Mouse (Mus musculus): ENCODE measurements around the gene Klhl5. TPM values are rescaled to one million over a fixed set of nuclear protein-coding genes. Genes with fewer than 3 reads are reported as not detected.

Klhl5 gene
- polyA plus RNA-seq, 1 experiment from 2014 or later = 13.3 TPM

- no peak for ATAC-seq (replicated peaks; ENCODE audit: insufficient number of reproducible peaks, low FRiP score, low TSS enrichment)
- H3K4me3 ChIP-seq (ENCODE audit: low read depth, low read length) = no peak within 1 kb of the TSS
- H3K36me3 ChIP-seq (ENCODE audit: control insufficient read depth, insufficient read depth, low read length) = no peaks in the 10 kb centered on the region
- H3K27me3 ChIP-seq (ENCODE audit: control insufficient read depth, insufficient read depth, low read length) = no peaks in the 10 kb centered on the region
- H3K27ac ChIP-seq (ENCODE audit: low read depth, low read length) = no peak within 1 kb of the TSS
- H3K4me1 ChIP-seq (ENCODE audit: control insufficient read depth, insufficient read depth, low read length) = no peaks in the 10 kb centered on the region
- no peaks in the 10 kb centered on the region for H3K9me3 ChIP-seq (replicated peaks; ENCODE audit: control insufficient read depth, low read length)
- H3K9ac ChIP-seq (ENCODE audit: low read depth, low read length) = no peak within 1 kb of the TSS
- no peak within 1 kb of the TSS for H3K4me2 ChIP-seq
- 70% methylated on average over 5 of the region's 5 CpGs for WGBS (ENCODE audit: insufficient replicate concordance)
Measured at GRCm38 (mm10) chr5:65091921-65092320, 15.4 kb upstream of the Klhl5 start, which contains the start of gene Tmem156. Tmem156 (minus strand) TSS chr5:65092132.

- no peak overlapping the region for H3K4me3 ChIP-seq (ENCODE audit: low read depth, low read length)
- no peaks in the 10 kb centered on the region for H3K36me3 ChIP-seq (ENCODE audit: control insufficient read depth, insufficient read depth, low read length)
- H3K9me3 ChIP-seq (replicated peaks; ENCODE audit: control insufficient read depth, low read length) = no peaks in the 10 kb centered on the region
- ATAC-seq (replicated peaks; ENCODE audit: insufficient number of reproducible peaks, low FRiP score, low TSS enrichment) = no peak
- no peak overlapping the region for H3K4me2 ChIP-seq
- H3K27me3 ChIP-seq (ENCODE audit: control insufficient read depth, insufficient read depth, low read length) = no peaks in the 10 kb centered on the region
- H3K27ac ChIP-seq (ENCODE audit: low read depth, low read length) = no peak overlapping the region
- no peak overlapping the region for H3K9ac ChIP-seq (ENCODE audit: low read depth, low read length)
- H3K4me1 ChIP-seq (ENCODE audit: control insufficient read depth, insufficient read depth, low read length) = no peaks in the 10 kb centered on the region
Measured at GRCm38 (mm10) chr5:65093769-65094168, 13.6 kb upstream of the Klhl5 start.

DNA sequence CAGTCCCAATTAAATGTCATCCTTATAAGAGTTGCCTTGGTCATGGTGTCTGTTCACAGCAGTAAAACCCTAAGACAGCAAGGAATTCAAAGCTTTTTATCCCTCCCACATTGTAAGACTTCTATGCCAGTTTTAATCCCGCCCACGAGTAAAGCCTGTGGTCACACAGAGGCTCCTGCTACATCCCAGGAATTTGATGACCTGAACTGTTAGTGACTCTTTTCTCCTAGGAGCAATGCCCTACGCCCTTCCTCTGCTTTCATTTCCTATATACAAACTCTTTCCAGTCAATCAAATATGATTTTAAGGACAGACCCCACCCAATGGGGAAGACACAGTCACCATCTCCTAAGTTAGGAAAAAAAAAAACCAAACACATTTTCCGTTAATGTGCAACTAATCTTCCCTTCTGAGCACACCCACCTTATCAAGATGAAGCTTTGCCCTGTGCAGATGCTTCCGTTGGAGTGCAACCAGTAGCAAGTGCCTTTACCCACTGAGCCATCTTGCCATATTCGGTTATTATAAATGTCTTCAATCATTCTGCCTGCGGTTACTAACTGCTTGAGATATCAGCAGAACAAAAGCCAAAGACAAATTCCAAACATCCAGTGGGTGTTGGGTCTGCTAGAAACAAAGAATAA, 12.3 kb upstream of the Klhl5 start:
- 82% methylated on average over 7 of the region's 7 CpGs for WGBS (ENCODE audit: insufficient replicate concordance)
- Histone ChIP-seq H3K9ac (ENCODE audit: low read depth, low read length) (no peak overlapping the region), H3K4me1 (ENCODE audit: control insufficient read depth, insufficient read depth, low read length) (no peaks in the 10 kb centered on the region), H3K4me2 (no peak overlapping the region), H3K36me3 (ENCODE audit: control insufficient read depth, insufficient read depth, low read length) (no peaks in the 10 kb centered on the region), H3K27ac (ENCODE audit: low read depth, low read length) (no peak overlapping the region), H3K9me3 (replicated peaks; ENCODE audit: control insufficient read depth, low read length) (no peaks in the 10 kb centered on the region), H3K27me3 (ENCODE audit: control insufficient read depth, insufficient read depth, low read length) (no peaks in the 10 kb centered on the region), H3K4me3 (ENCODE audit: low read depth, low read length) (no peak overlapping the region)
- no peak for ATAC-seq (replicated peaks; ENCODE audit: insufficient number of reproducible peaks, low FRiP score, low TSS enrichment)

DNA sequence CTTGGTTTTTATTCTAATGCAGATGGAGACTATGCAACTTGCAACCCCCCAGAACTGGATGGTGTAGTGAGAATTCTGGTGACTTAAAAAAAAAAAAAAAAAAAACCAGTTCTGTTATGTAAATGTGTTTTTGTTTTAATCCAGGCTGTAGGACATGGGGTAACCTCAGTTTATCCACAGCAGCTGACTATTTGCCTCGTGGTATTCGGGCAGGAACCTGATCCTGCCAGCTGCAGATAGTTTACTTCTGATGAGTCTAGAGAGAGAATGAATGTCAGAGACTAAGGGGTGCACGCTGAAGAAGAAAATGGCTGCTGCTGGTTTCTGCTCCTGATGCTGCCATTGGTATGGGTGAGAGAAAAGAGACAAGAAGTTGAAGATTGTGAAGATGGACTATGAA, 11.3 kb upstream of the Klhl5 start:
- H3K27ac ChIP-seq (ENCODE audit: low read depth, low read length) = no peak overlapping the region
- no peak for ATAC-seq (replicated peaks; ENCODE audit: insufficient number of reproducible peaks, low FRiP score, low TSS enrichment)
- H3K4me2 ChIP-seq = no peak overlapping the region
- H3K9me3 ChIP-seq (replicated peaks; ENCODE audit: control insufficient read depth, low read length) = no peaks in the 10 kb centered on the region
- H3K4me3 ChIP-seq (ENCODE audit: low read depth, low read length) = no peak overlapping the region
- no peaks in the 10 kb centered on the region for H3K4me1 ChIP-seq (ENCODE audit: control insufficient read depth, insufficient read depth, low read length)
- H3K9ac ChIP-seq (ENCODE audit: low read depth, low read length) = no peak overlapping the region
- H3K36me3 ChIP-seq (ENCODE audit: control insufficient read depth, insufficient read depth, low read length) = no peaks in the 10 kb centered on the region
- WGBS (ENCODE audit: insufficient replicate concordance) = 75% methylated on average over 3 of the region's 3 CpGs
- no peaks in the 10 kb centered on the region for H3K27me3 ChIP-seq (ENCODE audit: control insufficient read depth, insufficient read depth, low read length)

GRCm38 (mm10) chr5:65096805-65097204, 10.5 kb upstream of the Klhl5 start:
- H3K36me3 ChIP-seq (ENCODE audit: control insufficient read depth, insufficient read depth, low read length) = no peaks in the 10 kb centered on the region
- H3K9ac ChIP-seq (ENCODE audit: low read depth, low read length) = no peak overlapping the region
- H3K4me2 ChIP-seq = no peak overlapping the region
- no peak for ATAC-seq (replicated peaks; ENCODE audit: insufficient number of reproducible peaks, low FRiP score, low TSS enrichment)
- H3K4me3 ChIP-seq (ENCODE audit: low read depth, low read length) = no peak overlapping the region
- WGBS (ENCODE audit: insufficient replicate concordance) = 67% methylated on average over 3 of the region's 3 CpGs
- no peaks in the 10 kb centered on the region for H3K27me3 ChIP-seq (ENCODE audit: control insufficient read depth, insufficient read depth, low read length)
- no peaks in the 10 kb centered on the region for H3K9me3 ChIP-seq (replicated peaks; ENCODE audit: control insufficient read depth, low read length)
- no peak overlapping the region for H3K27ac ChIP-seq (ENCODE audit: low read depth, low read length)
- H3K4me1 ChIP-seq (ENCODE audit: control insufficient read depth, insufficient read depth, low read length) = peaks cover 2% of the 10 kb centered on the region

DNA sequence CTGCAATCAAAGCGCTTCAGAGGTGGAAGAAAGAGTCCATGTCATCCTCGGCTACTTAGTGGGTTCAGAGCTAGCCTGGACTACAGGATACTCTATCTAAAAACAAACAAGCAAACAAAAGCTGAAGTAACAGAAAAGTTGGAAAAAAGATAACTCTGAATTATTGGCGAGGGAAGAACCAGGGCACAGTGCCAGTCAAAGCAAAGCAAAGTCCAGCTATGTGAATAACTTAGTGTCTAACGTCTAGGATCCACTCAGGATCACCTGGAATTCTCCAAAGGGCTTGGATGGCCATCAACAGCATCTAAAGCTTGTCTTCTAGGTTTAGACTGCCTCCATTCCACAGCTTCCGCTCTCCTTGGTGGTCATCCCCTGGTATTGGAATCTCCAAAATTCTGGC, 9.9 kb upstream of the Klhl5 start:
- 67% methylated on average over 5 of the region's 5 CpGs for WGBS (ENCODE audit: insufficient replicate concordance)
- H3K4me1 ChIP-seq (ENCODE audit: control insufficient read depth, insufficient read depth, low read length) = peaks cover 8% of the 10 kb centered on the region

GRCm38 (mm10) chr5:65100002-65100401, 7.3 kb upstream of the Klhl5 start:
- WGBS (ENCODE audit: insufficient replicate concordance) = 84% methylated on average over 11 of the region's 11 CpGs
- H3K4me2 ChIP-seq = no peak overlapping the region
- no peak overlapping the region for H3K4me3 ChIP-seq (ENCODE audit: low read depth, low read length)
- peaks cover 13% of the 10 kb centered on the region for H3K4me1 ChIP-seq (ENCODE audit: control insufficient read depth, insufficient read depth, low read length)
- no peaks in the 10 kb centered on the region for H3K27me3 ChIP-seq (ENCODE audit: control insufficient read depth, insufficient read depth, low read length)
- ATAC-seq (replicated peaks; ENCODE audit: insufficient number of reproducible peaks, low FRiP score, low TSS enrichment) = no peak
- no peak overlapping the region for H3K9ac ChIP-seq (ENCODE audit: low read depth, low read length)
- H3K27ac ChIP-seq (ENCODE audit: low read depth, low read length) = no peak overlapping the region
- H3K9me3 ChIP-seq (replicated peaks; ENCODE audit: control insufficient read depth, low read length) = no peaks in the 10 kb centered on the region
- H3K36me3 ChIP-seq (ENCODE audit: control insufficient read depth, insufficient read depth, low read length) = no peaks in the 10 kb centered on the region

More for the DNA sequence above, 9.9 kb upstream of the Klhl5 start:
- ATAC-seq (replicated peaks; ENCODE audit: insufficient number of reproducible peaks, low FRiP score, low TSS enrichment) = no peak
- no peak overlapping the region for H3K27ac ChIP-seq (ENCODE audit: low read depth, low read length)
- no peak overlapping the region for H3K4me2 ChIP-seq
- H3K27me3 ChIP-seq (ENCODE audit: control insufficient read depth, insufficient read depth, low read length) = no peaks in the 10 kb centered on the region
- no peaks in the 10 kb centered on the region for H3K36me3 ChIP-seq (ENCODE audit: control insufficient read depth, insufficient read depth, low read length)
- H3K4me3 ChIP-seq (ENCODE audit: low read depth, low read length) = no peak overlapping the region
- no peaks in the 10 kb centered on the region for H3K9me3 ChIP-seq (replicated peaks; ENCODE audit: control insufficient read depth, low read length)
- H3K9ac ChIP-seq (ENCODE audit: low read depth, low read length) = no peak overlapping the region

DNA sequence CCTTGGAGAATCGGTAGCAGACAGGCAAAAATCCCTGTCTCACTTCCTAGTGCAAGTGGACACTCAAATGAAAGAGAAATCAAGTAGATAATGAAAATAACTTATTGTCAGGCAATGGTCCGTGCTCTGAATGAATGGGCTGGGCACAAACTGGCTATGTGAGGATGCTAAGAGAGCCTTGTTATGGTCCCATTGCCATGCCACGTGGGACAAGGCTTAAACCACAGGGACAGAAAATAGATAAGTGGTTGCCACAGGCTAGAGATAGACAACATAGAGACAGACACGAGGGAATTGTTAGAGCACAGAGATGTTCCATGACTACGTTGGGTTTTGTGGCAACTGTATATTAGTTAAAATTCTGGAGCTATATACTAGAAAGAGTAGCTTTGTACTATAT, 6.1 kb upstream of the Klhl5 start:
- Histone ChIP-seq H3K27me3 (ENCODE audit: control insufficient read depth, insufficient read depth, low read length) (no peaks in the 10 kb centered on the region), H3K4me3 (ENCODE audit: low read depth, low read length) (no peak overlapping the region), H3K4me1 (ENCODE audit: control insufficient read depth, insufficient read depth, low read length) (peaks cover 13% of the 10 kb centered on the region), H3K4me2 (no peak overlapping the region), H3K36me3 (ENCODE audit: control insufficient read depth, insufficient read depth, low read length) (no peaks in the 10 kb centered on the region), H3K9ac (ENCODE audit: low read depth, low read length) (no peak overlapping the region), H3K27ac (ENCODE audit: low read depth, low read length) (no peak overlapping the region), H3K9me3 (replicated peaks; ENCODE audit: control insufficient read depth, low read length) (no peaks in the 10 kb centered on the region)
- no peak for ATAC-seq (replicated peaks; ENCODE audit: insufficient number of reproducible peaks, low FRiP score, low TSS enrichment)
- 70% methylated on average over 5 of the region's 5 CpGs for WGBS (ENCODE audit: insufficient replicate concordance)

GRCm38 (mm10) chr5:65101621-65102020, 5.7 kb upstream of the Klhl5 start:
- WGBS (ENCODE audit: insufficient replicate concordance) = 76% methylated on average over 6 of the region's 6 CpGs
- no peaks in the 10 kb centered on the region for H3K27me3 ChIP-seq (ENCODE audit: control insufficient read depth, insufficient read depth, low read length)
- no peak overlapping the region for H3K27ac ChIP-seq (ENCODE audit: low read depth, low read length)

More at GRCm38 (mm10) chr5:65101621-65102020, 5.7 kb upstream of the Klhl5 start:
- H3K4me1 ChIP-seq (ENCODE audit: control insufficient read depth, insufficient read depth, low read length) = peaks cover 13% of the 10 kb centered on the region
- H3K36me3 ChIP-seq (ENCODE audit: control insufficient read depth, insufficient read depth, low read length) = no peaks in the 10 kb centered on the region
- no peaks in the 10 kb centered on the region for H3K9me3 ChIP-seq (replicated peaks; ENCODE audit: control insufficient read depth, low read length)
- no peak overlapping the region for H3K4me2 ChIP-seq
- ATAC-seq (replicated peaks; ENCODE audit: insufficient number of reproducible peaks, low FRiP score, low TSS enrichment) = no peak
- no peak overlapping the region for H3K4me3 ChIP-seq (ENCODE audit: low read depth, low read length)
- H3K9ac ChIP-seq (ENCODE audit: low read depth, low read length) = no peak overlapping the region
